Mouse (Mus musculus) heart, embryonic 14.5 days (tissue): ENCODE measurements at regions not wholly inside any gene's neighbourhood (a gene's known extent, or its start where the extent isn't known, plus 50 kb on each side); places are given as distances from the start of the nearest gene placed in this dataset.

Source experiments
- ATAC-seq: fragments of 200-750 bp; cut with Nextera tagmentation; 2 replicates; pipeline ENCODE4 v1.8.0; 2017; ENCODE audit warnings: low read depth, moderate TSS enrichment; ENCODE audit not compliant: insufficient number of reproducible peaks, insufficient read depth, low FRiP score
- H3K27ac ChIP-seq, 2 experiments: fragments of 200-500 bp in 1 of 2; fragments of 300-500 bp in 1 of 2; sonication (generic) in 1 of 2; replicated peaks in 1 of 2; 2 replicates each; pipeline ENCODE4 v1.5.1; 2012 to 2014; ENCODE audit warnings: low read depth in 2 of 2, low read length in 2 of 2, control low read depth in 1 of 2, mild to moderate bottlenecking in 1 of 2, mixed read lengths in 1 of 2; ENCODE audit not compliant: control insufficient read depth in 1 of 2, insufficient read depth in 1 of 2
- H3K27me3 ChIP-seq: fragments of 300-500 bp; sonication (generic); 2 replicates; pipeline ENCODE4 v1.6.1; 2014; ENCODE audit warnings: mild to moderate bottlenecking, low read length, control low read depth; ENCODE audit not compliant: control insufficient read depth, insufficient read depth
- H3K36me3 ChIP-seq: fragments of 300-500 bp; sonication (generic); 2 replicates; pipeline ENCODE4 v1.6.1; 2014; ENCODE audit warnings: mild to moderate bottlenecking, control low read depth, low read length, mixed read lengths; ENCODE audit not compliant: control insufficient read depth, insufficient read depth
- H3K4me1 ChIP-seq, 2 experiments: fragments of 200-500 bp in 1 of 2; fragments of 300-500 bp in 1 of 2; sonication (generic) in 1 of 2; 2 replicates each; pipeline ENCODE4 v1.6.1; 2012 to 2014; ENCODE audit warnings: low read length in 2 of 2, control low read depth in 1 of 2, mixed read lengths in 1 of 2; ENCODE audit not compliant: control insufficient read depth in 2 of 2, insufficient read depth in 2 of 2
- H3K4me2 ChIP-seq: fragments of 300-500 bp; sonication (generic); 2 replicates; pipeline ENCODE4 v1.6.1; 2014; ENCODE audit warnings: mild to moderate bottlenecking, low read length
- H3K4me3 ChIP-seq, 2 experiments: fragments of 200-500 bp in 1 of 2; fragments of 300-500 bp in 1 of 2; sonication (generic) in 1 of 2; 2 replicates each; pipeline ENCODE4 v1.5.1; 2012 to 2014; ENCODE audit warnings: low read length in 2 of 2, mild to moderate bottlenecking in 2 of 2, control low read depth in 1 of 2, low read depth in 1 of 2, moderate library complexity in 1 of 2; ENCODE audit not compliant: control insufficient read depth in 1 of 2, insufficient read depth in 1 of 2
- H3K9ac ChIP-seq: fragments of 300-500 bp; sonication (generic); 2 replicates; pipeline ENCODE4 v1.6.1; 2014; ENCODE audit warnings: mild to moderate bottlenecking, low read length
- H3K9me3 ChIP-seq: fragments of 300-500 bp; sonication (generic); 2 replicates; pipeline ENCODE4 v1.6.1; 2016; ENCODE audit warnings: low read length, control low read depth; ENCODE audit not compliant: control insufficient read depth
- WGBS: fragments of 180-500 bp; shearing (Covaris S2); extraction: QIAGEN DNeasy Blood & Tissue Kit; methylation state at CpG from one replicate; pipeline ENCODE4 v1.1.7; 2014; 5-methylcytosine and 5-hydroxymethylcytosine counted together

GRCm38 (mm10) chr9:16994169-16994568 is 493.1 kb upstream of the Fat3 start:
- no peak for ATAC-seq
- no peak overlapping the region for H3K9ac ChIP-seq
- no peak overlapping the region for H3K4me3 ChIP-seq
- H3K36me3 ChIP-seq = no peaks in the 10 kb centered on the region
- no peak overlapping the region for H3K27ac ChIP-seq
- H3K27me3 ChIP-seq = no peaks in the 10 kb centered on the region
- WGBS = 52% methylated on average over 2 of the region's 2 CpGs
- no peak overlapping the region for H3K4me2 ChIP-seq
- no peaks in the 10 kb centered on the region for H3K4me1 ChIP-seq
- H3K9me3 ChIP-seq = no peaks in the 10 kb centered on the region

- H3K4me3 ChIP-seq = no peak overlapping the region
- 25% methylated on average over 3 of the region's 3 CpGs for WGBS
- H3K27ac ChIP-seq = peak overlapping the region; percentile 38 to 39; a peak in 1 of 4 replicates
- peak; percentile 66; the same call in 1 of the 2 replicates for ATAC-seq
- peaks cover 0 to 6% of the 10 kb centered on the region in 2 experiments; a peak in 2 of 4 replicates for H3K4me1 ChIP-seq
- no peaks in the 10 kb centered on the region for H3K9me3 ChIP-seq
- no peaks in the 10 kb centered on the region for H3K36me3 ChIP-seq
- no peaks in the 10 kb centered on the region for H3K27me3 ChIP-seq
- no peak overlapping the region for H3K4me2 ChIP-seq
- H3K9ac ChIP-seq = no peak overlapping the region
Observed at GRCm38 (mm10) chr9:16988114-16988513, 487.0 kb upstream of the Fat3 start.

- Histone ChIP-seq H3K4me2 (no peak overlapping the region), H3K27me3 (no peaks in the 10 kb centered on the region), H3K4me1 (no peaks in the 10 kb centered on the region), H3K9ac (no peak overlapping the region), H3K36me3 (no peaks in the 10 kb centered on the region), H3K4me3 (no peak overlapping the region), H3K27ac (no peak overlapping the region), H3K9me3 (no peaks in the 10 kb centered on the region)
- ATAC-seq = no peak
- WGBS = 89% methylated on average over 5 of the region's 5 CpGs
Observed at GRCm38 (mm10) chr9:16977321-16977720, 476.2 kb upstream of the Fat3 start.

GRCm38 (mm10) chr9:16970373-16970772 is 469.3 kb upstream of the Fat3 start:
- Histone ChIP-seq H3K9ac (no peak overlapping the region), H3K9me3 (no peaks in the 10 kb centered on the region), H3K4me2 (no peak overlapping the region), H3K36me3 (no peaks in the 10 kb centered on the region), H3K4me1 (no peaks in the 10 kb centered on the region), H3K4me3 (no peak overlapping the region), H3K27ac (no peak overlapping the region), H3K27me3 (no peaks in the 10 kb centered on the region)
- ATAC-seq = no peak
- WGBS = 54% methylated on average over 4 of the region's 4 CpGs

DNA sequence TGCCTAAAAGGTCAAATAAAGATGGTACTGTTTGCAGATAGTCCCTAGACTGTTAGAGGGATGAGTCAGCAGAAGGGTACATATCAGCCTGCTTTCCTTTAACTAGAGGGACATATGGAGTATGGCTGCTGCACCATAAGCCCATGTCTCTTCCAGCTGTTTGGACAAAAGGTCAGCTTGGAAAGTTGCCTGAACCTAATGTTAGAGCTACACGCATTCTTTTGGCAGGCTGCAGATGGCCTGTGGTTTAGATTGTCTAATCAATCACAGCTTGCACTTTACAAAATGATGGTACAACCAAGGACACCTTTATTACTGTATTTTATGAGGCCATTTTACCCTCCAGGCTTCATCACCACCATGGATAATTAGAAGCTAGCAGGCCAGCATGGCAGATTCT is 432.5 kb upstream of the Fat3 start:
- no peak for ATAC-seq
- Histone ChIP-seq H3K9ac (no peak overlapping the region), H3K27me3 (no peaks in the 10 kb centered on the region), H3K4me3 (no peak overlapping the region), H3K4me1 (no peaks in the 10 kb centered on the region), H3K27ac (no peak overlapping the region), H3K4me2 (no peak overlapping the region), H3K36me3 (no peaks in the 10 kb centered on the region), H3K9me3 (no peaks in the 10 kb centered on the region)
- WGBS = 61% methylated on average over 1 of the region's 1 CpGs

GRCm38 (mm10) chr9:16931586-16931985 is 430.5 kb upstream of the Fat3 start:
- Histone ChIP-seq H3K4me3 (no peak overlapping the region), H3K9me3 (no peaks in the 10 kb centered on the region), H3K27me3 (no peaks in the 10 kb centered on the region), H3K27ac (no peak overlapping the region), H3K9ac (no peak overlapping the region), H3K4me1 (no peaks in the 10 kb centered on the region), H3K4me2 (no peak overlapping the region), H3K36me3 (no peaks in the 10 kb centered on the region)
- no peak for ATAC-seq
- 71% methylated on average over 3 of the region's 3 CpGs for WGBS

GRCm38 (mm10) chr9:16926315-16926984 is 425.4 kb upstream of the Fat3 start:
- H3K4me3 ChIP-seq = no peak overlapping the region
- no peak overlapping the region for H3K4me2 ChIP-seq
- no peaks in the 10 kb centered on the region for H3K36me3 ChIP-seq
- H3K27me3 ChIP-seq = no peaks in the 10 kb centered on the region
- H3K9me3 ChIP-seq = no peaks in the 10 kb centered on the region
- no peak overlapping the region for H3K9ac ChIP-seq
- no peak overlapping the region for H3K27ac ChIP-seq
- ATAC-seq = no peak
- no peaks in the 10 kb centered on the region for H3K4me1 ChIP-seq
- 84% methylated on average over 4 of the region's 4 CpGs for WGBS

DNA sequence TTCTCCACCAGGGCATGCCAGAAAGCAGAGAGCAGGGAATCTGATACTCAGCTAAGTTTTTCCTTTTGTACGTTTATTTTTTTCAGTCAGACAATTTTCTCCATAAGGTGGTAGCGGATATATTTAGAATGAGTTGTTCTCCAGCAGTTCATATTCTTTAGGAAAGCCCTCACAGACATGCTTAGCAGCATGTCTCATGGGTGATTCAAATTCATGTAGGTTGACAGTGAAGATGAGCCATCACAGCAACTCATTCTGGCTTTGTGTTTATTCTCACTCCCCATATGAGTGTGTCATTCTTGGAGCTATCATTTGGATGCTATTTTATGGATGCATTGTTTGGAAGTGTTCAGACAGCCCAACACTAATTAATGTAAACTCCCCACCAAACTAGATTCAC is 424.2 kb upstream of the Fat3 start:
- H3K4me3 ChIP-seq = no peak overlapping the region
- no peaks in the 10 kb centered on the region for H3K9me3 ChIP-seq
- no peak for ATAC-seq
- no peaks in the 10 kb centered on the region for H3K4me1 ChIP-seq
- H3K27ac ChIP-seq = no peak overlapping the region
- WGBS = 72% methylated on average over 2 of the region's 2 CpGs
- no peaks in the 10 kb centered on the region for H3K27me3 ChIP-seq
- H3K4me2 ChIP-seq = no peak overlapping the region
- H3K36me3 ChIP-seq = no peaks in the 10 kb centered on the region
- no peak overlapping the region for H3K9ac ChIP-seq
